Mouse (Mus musculus) embryo, embryonic 10 days (tissue): ENCODE measurements around the gene 4933425L06Rik.
A peak's percentile ranks its signal among the peaks of the same experiment; 100 is the strongest.

ENCODE experiments used
- DNase-seq: peaks from one replicate; pipeline ENCODE4 v3.0.0-alpha.2; 2015; ENCODE audit warnings: low spot score

4933425L06Rik gene

GRCm38 (mm10) chr13:105081862-105082261 is at the start of gene 4933425L06Rik:
Gene 4933425L06Rik, plus strand, starts transcription at chr13:105082122.
- no peak for DNase-seq

GRCm38 (mm10) chr13:105037816-105038215 is 44.1 kb upstream of the 4933425L06Rik start:
- no peak for DNase-seq

GRCm38 (mm10) chr13:105038334-105038733 is 43.6 kb upstream of the 4933425L06Rik start:
- DNase-seq, result no peak

- DNase-seq, result no peak
Observed at GRCm38 (mm10) chr13:105043882-105044281, 38.0 kb upstream of the 4933425L06Rik start.

- DNase-seq, result no peak
Observed at GRCm38 (mm10) chr13:105047377-105047776, 34.5 kb upstream of the 4933425L06Rik start.

- no peak for DNase-seq
Observed at GRCm38 (mm10) chr13:105048662-105049061, 33.3 kb upstream of the 4933425L06Rik start.

- no peak for DNase-seq
Observed at GRCm38 (mm10) chr13:105051432-105051831, 30.5 kb upstream of the 4933425L06Rik start.

- DNase-seq, result no peak
Observed at GRCm38 (mm10) chr13:105053618-105054017, 28.3 kb upstream of the 4933425L06Rik start.

GRCm38 (mm10) chr13:105054181-105054940 is 27.6 kb upstream of the 4933425L06Rik start, which contains the start of gene Rgs7bp:
Gene Rgs7bp, minus strand, starts transcription at chr13:105054930.
- DNase-seq, result peak; percentile 77

- no peak for DNase-seq
Observed at GRCm38 (mm10) chr13:105054941-105055309, 27.0 kb upstream of the 4933425L06Rik start.

- peak; percentile 47 for DNase-seq
Observed at GRCm38 (mm10) chr13:105055374-105055773, 26.5 kb upstream of the 4933425L06Rik start.

- no peak for DNase-seq
Observed at GRCm38 (mm10) chr13:105066119-105066518, 15.8 kb upstream of the 4933425L06Rik start.

- no peak for DNase-seq
Observed at GRCm38 (mm10) chr13:105066890-105067845, 14.8 kb upstream of the 4933425L06Rik start.

- DNase-seq, result no peak
Observed at GRCm38 (mm10) chr13:105089276-105089675, 7.4 kb downstream of the 4933425L06Rik start.

- DNase-seq, result peak; percentile 29
Observed at GRCm38 (mm10) chr13:105096316-105096715, 14.4 kb downstream of the 4933425L06Rik start.

GRCm38 (mm10) chr13:105100705-105101104 is 18.8 kb downstream of the 4933425L06Rik start:
- no peak for DNase-seq

- DNase-seq, result no peak
Observed at GRCm38 (mm10) chr13:105104385-105104784, 22.5 kb downstream of the 4933425L06Rik start.

- DNase-seq, result no peak
Observed at GRCm38 (mm10) chr13:105111599-105111998, 29.7 kb downstream of the 4933425L06Rik start.

GRCm38 (mm10) chr13:105121617-105122016 is 39.7 kb downstream of the 4933425L06Rik start:
- DNase-seq, result no peak

- no peak for DNase-seq
Observed at GRCm38 (mm10) chr13:105122092-105122491, 40.2 kb downstream of the 4933425L06Rik start.

- DNase-seq, result no peak
Observed at GRCm38 (mm10) chr13:105130080-105130479, 48.2 kb downstream of the 4933425L06Rik start.

GRCm38 (mm10) chr13:105132370-105132769 is 50.4 kb downstream of the 4933425L06Rik start:
- no peak for DNase-seq

GRCm38 (mm10) chr13:105132776-105133175 is 50.9 kb downstream of the 4933425L06Rik start:
- no peak for DNase-seq
